In the genomic region with DNA sequence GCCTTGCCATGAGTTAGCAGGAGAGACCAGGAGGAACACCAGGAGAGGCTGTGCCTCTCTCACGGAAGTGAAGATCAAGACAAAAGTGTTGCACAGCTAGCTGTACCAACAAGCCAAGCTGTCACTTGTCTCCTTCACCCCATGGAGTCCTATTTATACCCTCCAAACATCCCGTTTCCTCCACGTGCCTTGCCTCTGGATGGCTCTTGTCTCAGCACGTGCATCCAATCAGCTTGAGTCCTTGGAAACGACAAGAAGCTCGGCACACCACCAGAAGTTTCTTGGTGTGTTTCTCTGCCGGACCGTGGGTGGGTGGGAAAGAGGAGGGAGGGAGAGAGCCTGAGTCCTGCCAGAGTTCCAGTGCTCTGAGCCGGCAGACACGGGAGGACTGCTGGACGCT, we compare ENCODE assay signal across 7 mouse cellular contexts. TPM values are rescaled to one million over a fixed set of nuclear protein-coding genes. Genes with fewer than 3 reads are reported as not detected.
DNase-seq lines count a peak whose midpoint lies in the region; ATAC-seq and TF ChIP-seq lines count a peak whose summit lies in the region.

No protein-coding gene starts in this region.

- H3K4me3 ChIP-seq in megakaryocyte, embryonic 14.5 days (replicated peaks), result peak overlapping the region; percentile 72
- peak overlapping the region; percentile 15; the same call in 1 of the 2 replicates for H3K4me3 ChIP-seq in heart, embryonic 11.5 days (ENCODE audit: low read depth, low read length)
- H3K4me3 ChIP-seq in intestine, embryonic 16.5 days (ENCODE audit: low read length), result no peak overlapping the region
- no peak overlapping the region for H3K4me3 ChIP-seq in midbrain, postnatal 0 days (ENCODE audit: low read depth, low read length)

- peak; percentile 49 for DNase-seq in midbrain, postnatal 0 days (ENCODE audit: low spot score)

- peak overlapping the region; percentile 68 for H3K27ac ChIP-seq in heart, embryonic 11.5 days (ENCODE audit: low read depth, low read length)
- no peak overlapping the region for H3K27ac ChIP-seq in intestine, embryonic 16.5 days (ENCODE audit: low read length)
- no peak overlapping the region for H3K27ac ChIP-seq in midbrain, postnatal 0 days (ENCODE audit: low read depth, low read length)

- no peaks in the 10 kb centered on the region for H3K9me3 ChIP-seq in megakaryocyte, embryonic 14.5 days
- no peaks in the 10 kb centered on the region for H3K9me3 ChIP-seq in heart, embryonic 11.5 days (replicated peaks; ENCODE audit: control insufficient read depth, low read length)
- H3K9me3 ChIP-seq in intestine, embryonic 16.5 days (ENCODE audit: control insufficient read depth, low read length), result no peaks in the 10 kb centered on the region
- no peaks in the 10 kb centered on the region for H3K9me3 ChIP-seq in midbrain, postnatal 0 days (ENCODE audit: low read length)

- peaks cover 46% of the 10 kb centered on the region for H3K36me3 ChIP-seq in megakaryocyte, embryonic 14.5 days (replicated peaks; ENCODE audit: low read length)
- no peaks in the 10 kb centered on the region for H3K36me3 ChIP-seq in heart, embryonic 11.5 days (ENCODE audit: control insufficient read depth, insufficient read depth, low read length)
- H3K36me3 ChIP-seq in intestine, embryonic 16.5 days (ENCODE audit: control insufficient read depth, insufficient read depth, low read length), result no peaks in the 10 kb centered on the region
- H3K36me3 ChIP-seq in midbrain, postnatal 0 days (ENCODE audit: insufficient read depth, low read length), result no peaks in the 10 kb centered on the region

- ATAC-seq in megakaryocyte, adult 5-6 weeks (ENCODE audit: poor library complexity, severe bottlenecking), result no peak
- peak; percentile 73 for ATAC-seq in heart, embryonic 11.5 days (replicated peaks; ENCODE audit: insufficient number of reproducible peaks, low FRiP score, low TSS enrichment)
- ATAC-seq in intestine, embryonic 16.5 days, result 0 out of 2 replicates have a peak, but pooled peaks have one; percentile 10
- ATAC-seq in midbrain, postnatal 0 days (ENCODE audit: low FRiP score), result no peak
- no peak for ATAC-seq in inflammation-experienced regulatory T-cells, adult 6 months
- ATAC-seq in granulocyte monocyte progenitor cell, adult 5-6 weeks (replicated peaks; ENCODE audit: poor library complexity, severe bottlenecking), result no peak

- TF ChIP-seq CTCF in midbrain, postnatal 0 days (IDR thresholded peaks at IDR 0.05), result no peak

- H3K9ac ChIP-seq in heart, embryonic 11.5 days (ENCODE audit: low read depth, low read length), result peak overlapping the region; percentile 44
- H3K9ac ChIP-seq in intestine, embryonic 16.5 days (ENCODE audit: low read depth, low read length), result peak overlapping the region; percentile 21; the same call in 1 of the 2 replicates
- no peak overlapping the region for H3K9ac ChIP-seq in midbrain, postnatal 0 days (replicated peaks; ENCODE audit: low read length, poor library complexity, severe bottlenecking)

- no peaks in the 10 kb centered on the region for H3K27me3 ChIP-seq in megakaryocyte, embryonic 14.5 days (replicated peaks)
- no peaks in the 10 kb centered on the region for H3K27me3 ChIP-seq in heart, embryonic 11.5 days (ENCODE audit: control insufficient read depth, insufficient read depth, low read length)
- H3K27me3 ChIP-seq in intestine, embryonic 16.5 days (replicated peaks; ENCODE audit: control insufficient read depth, insufficient read depth, low read length), result no peaks in the 10 kb centered on the region
- no peaks in the 10 kb centered on the region for H3K27me3 ChIP-seq in midbrain, postnatal 0 days (ENCODE audit: insufficient read depth, low read length)

- peaks cover 76% of the 10 kb centered on the region for H3K4me1 ChIP-seq in megakaryocyte, embryonic 14.5 days
- H3K4me1 ChIP-seq in heart, embryonic 11.5 days (ENCODE audit: control insufficient read depth, insufficient read depth, low read length), result peaks cover 25% of the 10 kb centered on the region
- H3K4me1 ChIP-seq in intestine, embryonic 16.5 days (ENCODE audit: control insufficient read depth, insufficient read depth, low read length), result peaks cover 25% of the 10 kb centered on the region
- no peaks in the 10 kb centered on the region for H3K4me1 ChIP-seq in midbrain, postnatal 0 days (ENCODE audit: insufficient read depth, low read length)

- peak overlapping the region; percentile 52 for H3K4me2 ChIP-seq in heart, embryonic 11.5 days
- peak overlapping the region; percentile 36 for H3K4me2 ChIP-seq in intestine, embryonic 16.5 days (ENCODE audit: low read depth, low read length)
- no peak overlapping the region for H3K4me2 ChIP-seq in midbrain, postnatal 0 days (ENCODE audit: low read depth, low read length, poor library complexity, severe bottlenecking)

- 11% methylated on average over 11 of the region's 11 CpGs for WGBS in heart, embryonic 11.5 days (ENCODE audit: insufficient replicate concordance)
- WGBS in intestine, embryonic 16.5 days, result 26% methylated on average over 11 of the region's 11 CpGs
- 21% methylated on average over 11 of the region's 11 CpGs for WGBS in midbrain, postnatal 0 days

RNA-seq across cellular contexts. Expression of gene Zfp687, which starts 9.3 kb away (rescaled TPM):
- polyA plus RNA-seq in megakaryocyte, embryonic 14.5 days (2012; ENCODE audit: insufficient read depth, low replicate concordance), result 13.6 and 16.9 TPM in 2 replicates
- 10.0 and 15.7 TPM in 2 replicates for total RNA-seq in megakaryocyte, adult 5-6 weeks (2015)
- 11.7 and 39.5 TPM in 2 replicates for total RNA-seq in megakaryocyte, adult 5-6 weeks (2017)
- polyA plus RNA-seq in heart, embryonic 11.5 days (2014; fragmentation: Nextera tagmentation; extraction: Ambion mirVana), result 16.2 and 19.6 TPM in 2 replicates
- 16.9 and 17.6 TPM in 2 replicates for polyA plus RNA-seq in intestine, embryonic 16.5 days (2015; fragmentation: Nextera tagmentation; extraction: Ambion mirVana)
- total RNA-seq in midbrain, postnatal 0 days (2014; rRNA removed), result 25.7 and 30.0 TPM in 2 replicates
- polyA plus RNA-seq in midbrain, postnatal 0 days (2015; fragmentation: Nextera tagmentation; extraction: Ambion mirVana), result 13.3 and 15.6 TPM in 2 replicates
- polyA plus RNA-seq in inflammation-experienced regulatory T-cells, adult 6 months (2017; shearing (Covaris generic)), result 10 to 100 TPM; 12.2 to 16.5 (median 12.4) TPM
- 35.0 and 36.7 TPM in 2 replicates for total RNA-seq in granulocyte monocyte progenitor cell, adult 5-6 weeks (2014; fragmentation: Nextera tagmentation)
- total RNA-seq in granulocyte monocyte progenitor cell, adult 5-6 weeks (2017), result 18.4 and 20.6 TPM in 2 replicates

RNA-seq across cellular contexts. Expression of gene Psmd4, which starts 17.9 kb away (rescaled TPM):
- polyA plus RNA-seq in megakaryocyte, embryonic 14.5 days (2012; ENCODE audit: insufficient read depth, low replicate concordance), result 24.8 and 169 TPM in 2 replicates
- total RNA-seq in megakaryocyte, adult 5-6 weeks (2015), result 80.0 and 91.9 TPM in 2 replicates
- total RNA-seq in megakaryocyte, adult 5-6 weeks (2017), result 224 and 226 TPM in 2 replicates
- polyA plus RNA-seq in heart, embryonic 11.5 days (2014; fragmentation: Nextera tagmentation; extraction: Ambion mirVana), result 231 and 247 TPM in 2 replicates
- polyA plus RNA-seq in intestine, embryonic 16.5 days (2015; fragmentation: Nextera tagmentation; extraction: Ambion mirVana), result 196 and 226 TPM in 2 replicates
- 179 and 200 TPM in 2 replicates for total RNA-seq in midbrain, postnatal 0 days (2014; rRNA removed)
- 262 and 267 TPM in 2 replicates for polyA plus RNA-seq in midbrain, postnatal 0 days (2015; fragmentation: Nextera tagmentation; extraction: Ambion mirVana)
- 100 to 1,000 TPM; 175 to 191 (median 181) TPM for polyA plus RNA-seq in inflammation-experienced regulatory T-cells, adult 6 months (2017; shearing (Covaris generic))
- 112 and 128 TPM in 2 replicates for total RNA-seq in granulocyte monocyte progenitor cell, adult 5-6 weeks (2014; fragmentation: Nextera tagmentation)
- 196 and 226 TPM in 2 replicates for total RNA-seq in granulocyte monocyte progenitor cell, adult 5-6 weeks (2017)

RNA-seq across cellular contexts. Expression of gene Pi4kb, which starts 50.0 kb away (rescaled TPM):
- polyA plus RNA-seq in megakaryocyte, embryonic 14.5 days (2012; ENCODE audit: insufficient read depth, low replicate concordance), result 1.4 and 2.1 TPM in 2 replicates
- total RNA-seq in megakaryocyte, adult 5-6 weeks (2015), result 22.2 and 31.4 TPM in 2 replicates
- 17.9 and 21.4 TPM in 2 replicates for total RNA-seq in megakaryocyte, adult 5-6 weeks (2017)
- 12.9 and 18.5 TPM in 2 replicates for polyA plus RNA-seq in heart, embryonic 11.5 days (2014; fragmentation: Nextera tagmentation; extraction: Ambion mirVana)
- polyA plus RNA-seq in intestine, embryonic 16.5 days (2015; fragmentation: Nextera tagmentation; extraction: Ambion mirVana), result 21.7 and 22.9 TPM in 2 replicates
- 55.0 and 60.7 TPM in 2 replicates for total RNA-seq in midbrain, postnatal 0 days (2014; rRNA removed)
- polyA plus RNA-seq in midbrain, postnatal 0 days (2015; fragmentation: Nextera tagmentation; extraction: Ambion mirVana), result 21.0 and 24.3 TPM in 2 replicates
- 10 to 100 TPM in 2 of 3 experiments, 1 to 10 TPM in 1; 9.1 to 12.7 (median 10.6) TPM for polyA plus RNA-seq in inflammation-experienced regulatory T-cells, adult 6 months (2017; shearing (Covaris generic))
- 21.2 and 31.9 TPM in 2 replicates for total RNA-seq in granulocyte monocyte progenitor cell, adult 5-6 weeks (2014; fragmentation: Nextera tagmentation)
- 24.3 and 24.6 TPM in 2 replicates for total RNA-seq in granulocyte monocyte progenitor cell, adult 5-6 weeks (2017)

Comparison
In these comparisons a context has a peak if more than half of its experiments do, and no peak if none do; other contexts are left out.
1. H3K4me3 ChIP-seq: peak in megakaryocyte, embryonic 14.5 days (single experiment) and heart, embryonic 11.5 days (single experiment); none in intestine, embryonic 16.5 days (single experiment) and midbrain, postnatal 0 days (single experiment).
2. ATAC-seq: peak in heart, embryonic 11.5 days (single experiment) and intestine, embryonic 16.5 days (single experiment); none in megakaryocyte, adult 5-6 weeks (single experiment), midbrain, postnatal 0 days (single experiment), inflammation-experienced regulatory T-cells, adult 6 months (single experiment) and granulocyte monocyte progenitor cell, adult 5-6 weeks (single experiment).